Mouse (Mus musculus) urinary bladder, postnatal 4 days (tissue): ENCODE results near the gene Olfr159.
"Not testable (repeated sequence)": the region's sequence is repeated elsewhere in the genome, so short reads cannot be mapped to it uniquely, and the experiment has no call there.

Experiments
- DNase-seq, 2 experiments: peaks; one replicate each; pipeline ENCODE4 v3.0.0; 2021 to 2022; ENCODE audit warnings: low spot score in 2 of 2

The Olfr159 gene

GRCm38 (mm10) chr4:43770909-43771308 lies at the start of gene Olfr159:
Gene Olfr159, minus strand, starts transcription at chr4:43771009.
- no peak for DNase-seq

GRCm38 (mm10) chr4:43798936-43799335 lies 28.1 kb upstream of the Olfr159 start:
- no peak for DNase-seq

- DNase-seq: not testable (repeated sequence)
These were observed 25.0 kb upstream of the Olfr159 start for GRCm38 (mm10) chr4:43795844-43796243.

GRCm38 (mm10) chr4:43795296-43795695 lies 24.5 kb upstream of the Olfr159 start:
- no peak for DNase-seq

- no peak for DNase-seq
These were observed 1.5 kb upstream of the Olfr159 start for GRCm38 (mm10) chr4:43772304-43772703.

GRCm38 (mm10) chr4:43771626-43772025 lies 817 bp upstream of the Olfr159 start:
- no peak for DNase-seq

- no peak for DNase-seq
These were observed 1.4 kb downstream of the Olfr159 start for GRCm38 (mm10) chr4:43769374-43769773.

GRCm38 (mm10) chr4:43768341-43768740 lies 2.5 kb downstream of the Olfr159 start:
- no peak for DNase-seq

GRCm38 (mm10) chr4:43763410-43763809 lies 7.4 kb downstream of the Olfr159 start:
- DNase-seq: peak in 1 of 2 experiments; percentile 36

GRCm38 (mm10) chr4:43761336-43761735 lies 9.5 kb downstream of the Olfr159 start:
- no peak for DNase-seq

- DNase-seq: no peak
These were observed 10.3 kb downstream of the Olfr159 start for GRCm38 (mm10) chr4:43760460-43760859.

- DNase-seq: no peak
These were observed 11.0 kb downstream of the Olfr159 start for GRCm38 (mm10) chr4:43759571-43760418.

GRCm38 (mm10) chr4:43757213-43757612 lies 13.6 kb downstream of the Olfr159 start:
- no peak for DNase-seq

- no peak for DNase-seq
These were observed 25.6 kb downstream of the Olfr159 start for GRCm38 (mm10) chr4:43745187-43745586.

- no peak for DNase-seq
These were observed 27.7 kb downstream of the Olfr159 start for GRCm38 (mm10) chr4:43743099-43743498.

- DNase-seq: no peak
These were observed 28.2 kb downstream of the Olfr159 start for GRCm38 (mm10) chr4:43742637-43743036.

- DNase-seq: no peak
These were observed 29.3 kb downstream of the Olfr159 start for GRCm38 (mm10) chr4:43741526-43741925.

GRCm38 (mm10) chr4:43738989-43739674 lies 31.7 kb downstream of the Olfr159 start:
- no peak for DNase-seq

- DNase-seq: no peak
These were observed 33.7 kb downstream of the Olfr159 start for GRCm38 (mm10) chr4:43737144-43737543.

GRCm38 (mm10) chr4:43733186-43733585 lies 37.6 kb downstream of the Olfr159 start:
- no peak for DNase-seq

GRCm38 (mm10) chr4:43732171-43732570 lies 38.6 kb downstream of the Olfr159 start:
- DNase-seq: no peak

GRCm38 (mm10) chr4:43730750-43731297 lies 40.0 kb downstream of the Olfr159 start:
- no peak for DNase-seq
